Mouse (Mus musculus): Measurements from ENCODE around the gene Nexn.
"Not testable (repeated sequence)": the region's sequence is repeated elsewhere in the genome, so short reads cannot be mapped to it uniquely, and the experiment has no call there.

The Nexn gene

GRCm38 (mm10) chr3:152266036-152266421 lies at the start of gene Nexn:
Gene Nexn, minus strand, starts transcription at chr3:152266350.
- no peak for DNase-seq (ENCODE audit: low spot score)

GRCm38 (mm10) chr3:152315613-152316012 lies 49.5 kb upstream of the Nexn start:
- DNase-seq (ENCODE audit: low spot score), result peak; percentile 88

- not testable (repeated sequence) for DNase-seq (ENCODE audit: low spot score)
Measured at GRCm38 (mm10) chr3:152314666-152315065, 48.5 kb upstream of the Nexn start.

- DNase-seq (ENCODE audit: low spot score), result peak; percentile 29
Measured at GRCm38 (mm10) chr3:152309250-152309645, 43.1 kb upstream of the Nexn start.

- DNase-seq (ENCODE audit: low spot score), result peak; percentile 65
Measured at GRCm38 (mm10) chr3:152308485-152309249, 42.5 kb upstream of the Nexn start.

GRCm38 (mm10) chr3:152305971-152306370 lies 39.8 kb upstream of the Nexn start:
- DNase-seq (ENCODE audit: low spot score), result no peak

- no peak for DNase-seq (ENCODE audit: low spot score)
Measured at GRCm38 (mm10) chr3:152305080-152305479, 38.9 kb upstream of the Nexn start.

GRCm38 (mm10) chr3:152304093-152304815 lies 38.1 kb upstream of the Nexn start:
- DNase-seq (ENCODE audit: low spot score), result peak; percentile 44

- no peak for DNase-seq (ENCODE audit: low spot score)
Measured at GRCm38 (mm10) chr3:152302991-152303390, 36.8 kb upstream of the Nexn start.

- no peak for DNase-seq (ENCODE audit: low spot score)
Measured at GRCm38 (mm10) chr3:152300376-152301337, 34.5 kb upstream of the Nexn start.

- no peak for DNase-seq (ENCODE audit: low spot score)
Measured at GRCm38 (mm10) chr3:152295896-152296295, 29.7 kb upstream of the Nexn start.

GRCm38 (mm10) chr3:152294400-152294799 lies 28.2 kb upstream of the Nexn start:
- peak; percentile 25 for DNase-seq (ENCODE audit: low spot score)

GRCm38 (mm10) chr3:152293530-152294181 lies 27.5 kb upstream of the Nexn start:
- DNase-seq (ENCODE audit: low spot score), result no peak

GRCm38 (mm10) chr3:152291895-152292294 lies 25.7 kb upstream of the Nexn start:
- no peak for DNase-seq (ENCODE audit: low spot score)

GRCm38 (mm10) chr3:152290175-152290798 lies 24.1 kb upstream of the Nexn start:
- DNase-seq (ENCODE audit: low spot score), result no peak

GRCm38 (mm10) chr3:152288740-152289139 lies 22.6 kb upstream of the Nexn start:
- DNase-seq (ENCODE audit: low spot score), result peak; percentile 30

- no peak for DNase-seq (ENCODE audit: low spot score)
Measured at GRCm38 (mm10) chr3:152288276-152288675, 22.1 kb upstream of the Nexn start.

GRCm38 (mm10) chr3:152287810-152288209 lies 21.7 kb upstream of the Nexn start:
- DNase-seq (ENCODE audit: low spot score), result no peak

- DNase-seq (ENCODE audit: low spot score), result no peak
Measured at GRCm38 (mm10) chr3:152284759-152285158, 18.6 kb upstream of the Nexn start.

GRCm38 (mm10) chr3:152284306-152284705 lies 18.2 kb upstream of the Nexn start:
- DNase-seq (ENCODE audit: low spot score), result no peak

- DNase-seq (ENCODE audit: low spot score), result no peak
Measured at GRCm38 (mm10) chr3:152282126-152282525, 16.0 kb upstream of the Nexn start.
